Mouse (Mus musculus) heart, adult 8-10 months (tissue): ENCODE data around the gene Atp2a3. TPM values are rescaled to one million over a fixed set of nuclear protein-coding genes. Genes with fewer than 3 reads are reported as not detected.

Experiments
- DNase-seq: peaks from one replicate; pipeline ENCODE4 v3.0.0; 2022; ENCODE audit warnings: low spot score
- total RNA-seq, 4 experiments: library from RNA; stranded (reverse); gene quantifications; 2 replicates each; pipeline ENCODE4 v1.2.4; 2022

Atp2a3 gene
- 10 to 100 TPM in 3 of 4 experiments, 1 to 10 TPM in 1; 9.5 to 12.4 (median 11.2) TPM for total RNA-seq

- no peak for DNase-seq
Measured at GRCm38 (mm10) chr11:72961072-72961980, at the start of gene Atp2a3. Atp2a3 (plus strand) TSS chr11:72961169.

- DNase-seq = no peak
Measured at GRCm38 (mm10) chr11:72917299-72917996, 43.5 kb upstream of the Atp2a3 start.

GRCm38 (mm10) chr11:72923116-72923515, 37.9 kb upstream of the Atp2a3 start:
- no peak for DNase-seq

DNA sequence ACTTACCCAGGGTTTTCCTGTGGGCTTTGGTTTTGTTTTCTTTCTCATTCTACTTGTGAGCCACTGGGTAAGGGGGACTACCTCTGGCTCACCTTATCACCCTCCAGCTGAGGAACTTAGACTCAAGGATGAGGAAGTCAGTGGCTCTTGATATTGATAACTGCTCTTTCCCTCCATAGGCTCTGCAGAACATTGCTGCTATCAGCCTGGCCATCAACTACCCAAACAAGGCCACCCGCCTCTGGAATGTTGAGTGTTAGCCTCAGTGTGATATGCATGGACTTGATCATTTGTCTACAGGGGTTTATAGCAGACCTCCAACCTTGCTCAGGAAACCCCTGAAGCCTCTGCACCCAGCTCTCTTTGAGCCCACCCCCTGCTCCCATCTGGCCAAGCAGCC, 36.5 kb upstream of the Atp2a3 start:
- DNase-seq = no peak

- no peak for DNase-seq
Measured at GRCm38 (mm10) chr11:72925067-72925466, 35.9 kb upstream of the Atp2a3 start.

GRCm38 (mm10) chr11:72926226-72926890, 34.6 kb upstream of the Atp2a3 start:
- peak; percentile 68 for DNase-seq

DNA sequence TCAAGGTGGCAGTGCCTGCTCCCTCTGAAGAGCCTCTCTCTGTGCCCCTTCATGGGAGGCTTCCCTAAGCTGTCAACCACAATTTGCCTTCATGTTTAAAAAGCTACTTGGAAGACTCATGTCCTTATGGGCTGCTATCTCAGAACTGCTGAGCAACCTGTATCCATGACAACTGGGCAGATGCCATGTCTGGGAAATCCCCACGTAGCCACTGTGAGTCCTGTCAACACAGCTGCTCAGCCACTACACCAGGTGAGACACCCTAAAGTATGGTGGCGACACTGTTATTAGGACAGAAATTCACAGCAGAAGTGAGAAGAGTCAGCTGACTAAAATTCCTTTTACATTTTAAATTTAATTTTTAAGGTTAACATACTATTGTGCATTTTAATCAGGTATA, 32.5 kb upstream of the Atp2a3 start:
- no peak for DNase-seq

GRCm38 (mm10) chr11:72940208-72941143, 20.5 kb upstream of the Atp2a3 start:
- peak; percentile 60 for DNase-seq

- no peak for DNase-seq
Measured at GRCm38 (mm10) chr11:72944996-72945793, 15.8 kb upstream of the Atp2a3 start.

GRCm38 (mm10) chr11:72945875-72946559, 15.0 kb upstream of the Atp2a3 start:
- peak; percentile 75 for DNase-seq

DNA sequence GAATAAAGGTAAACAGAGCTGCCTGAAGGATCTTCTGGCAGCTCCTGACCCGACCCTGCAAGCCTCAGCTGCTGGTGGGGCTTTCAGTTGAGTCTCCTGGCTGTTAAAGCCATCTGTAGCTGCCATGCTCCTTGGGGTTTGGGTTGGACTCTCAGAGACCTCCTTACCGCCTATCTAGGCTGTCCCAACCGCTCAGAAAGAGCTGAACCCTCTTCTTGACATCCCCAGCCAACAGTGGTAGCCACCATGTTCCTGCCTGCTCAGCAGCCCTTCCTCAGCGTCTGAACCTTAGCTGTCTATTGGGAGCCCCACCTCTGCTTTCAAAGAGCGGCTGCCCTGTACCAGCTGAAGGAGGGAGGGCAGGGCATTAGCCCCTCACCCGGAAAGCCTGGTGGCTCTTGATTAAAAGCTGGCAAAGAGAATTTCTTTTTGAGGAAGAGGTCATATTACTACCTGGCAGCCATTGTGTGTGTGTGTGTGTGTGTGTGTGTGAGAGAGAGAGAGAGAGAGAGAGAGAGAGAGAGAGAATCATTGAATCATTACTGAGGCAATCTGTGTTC, 14.3 kb upstream of the Atp2a3 start:
- no peak for DNase-seq

GRCm38 (mm10) chr11:72947840-72948239, 13.1 kb upstream of the Atp2a3 start:
- DNase-seq = no peak

DNA sequence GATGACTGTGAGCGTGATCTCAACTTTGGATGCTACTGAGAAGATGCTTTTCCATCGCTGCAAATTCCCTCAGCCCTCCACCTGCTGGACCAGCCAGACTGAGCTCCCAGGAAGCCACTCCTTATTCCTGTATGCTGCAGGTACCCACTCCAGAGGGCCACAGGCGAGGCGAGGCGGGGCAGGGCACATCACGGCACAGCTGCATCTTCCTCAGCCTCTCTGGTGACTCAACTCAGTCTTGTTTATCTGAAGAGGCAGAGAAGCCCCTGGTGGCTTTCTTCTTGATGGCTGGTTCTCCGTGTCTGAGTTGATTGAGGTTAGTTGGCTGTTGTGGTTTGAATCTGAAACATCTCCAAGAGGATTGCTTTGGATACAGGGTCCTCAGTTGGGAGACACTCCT, 12.7 kb upstream of the Atp2a3 start:
- no peak for DNase-seq

GRCm38 (mm10) chr11:72951137-72952000, 9.6 kb upstream of the Atp2a3 start:
- no peak for DNase-seq

GRCm38 (mm10) chr11:72952226-72952625, 8.7 kb upstream of the Atp2a3 start:
- DNase-seq = peak; percentile 76

DNA sequence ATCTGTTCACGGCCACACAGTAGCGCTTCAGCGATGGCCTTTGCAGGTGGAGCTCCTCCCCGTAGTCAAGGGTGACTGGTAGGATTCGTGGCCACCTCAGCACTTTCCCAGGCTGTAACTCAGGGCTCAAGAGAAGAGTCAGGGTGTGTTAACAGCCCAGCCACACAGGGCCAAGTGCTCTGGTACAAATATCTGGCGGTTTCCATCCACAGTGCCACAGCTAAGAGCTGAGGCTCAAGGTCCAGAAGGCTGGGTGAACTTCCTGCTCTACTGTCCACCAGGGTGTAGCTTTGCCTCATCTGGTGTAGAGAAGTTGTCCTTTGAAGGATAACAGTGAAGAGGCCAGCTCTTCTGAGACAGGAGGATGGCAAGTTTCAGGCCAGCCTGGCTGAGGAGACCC, 8.3 kb upstream of the Atp2a3 start:
- DNase-seq = no peak

- no peak for DNase-seq
Measured at GRCm38 (mm10) chr11:72953116-72953439, 7.9 kb upstream of the Atp2a3 start.

DNA sequence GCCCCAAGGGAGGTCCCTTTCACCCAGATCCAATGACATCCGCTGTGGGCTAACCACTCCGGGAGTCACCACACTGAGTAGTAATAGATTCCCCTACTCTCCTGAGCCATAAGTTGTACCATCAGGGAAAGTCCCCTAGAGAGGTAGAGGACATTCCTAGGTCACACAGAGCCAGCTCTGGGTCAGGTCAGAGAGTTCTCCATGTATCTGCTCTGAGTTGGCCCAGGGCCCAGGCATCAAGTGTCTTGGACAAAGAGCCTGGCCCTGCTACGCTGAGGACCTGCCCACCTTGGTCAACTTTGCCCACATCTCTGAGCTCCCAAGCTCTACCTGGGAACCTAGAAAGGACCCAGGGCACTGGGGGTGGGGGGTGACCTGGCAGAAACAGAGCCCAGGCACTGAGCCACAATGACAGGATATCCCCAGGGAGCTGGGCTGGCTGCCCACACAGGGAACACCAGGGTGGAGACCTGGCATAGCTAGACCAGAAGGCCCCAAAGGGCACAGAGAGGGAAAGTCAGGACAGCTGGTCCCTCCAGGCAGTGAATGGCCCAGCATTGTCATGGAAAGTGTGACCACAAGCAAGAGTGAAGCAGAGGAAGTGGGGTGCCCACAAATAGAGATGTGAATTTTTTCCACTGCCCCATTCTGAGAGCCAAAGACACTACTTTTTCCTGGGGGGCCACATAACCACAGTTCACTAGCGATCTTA, 7.4 kb upstream of the Atp2a3 start:
- DNase-seq = peak; percentile 72
